10 mouse cellular contexts compared by ENCODE assay signal in genomic region chr1:186456131-186456530, GRCm38 (mm10).
A peak's percentile ranks its signal among the peaks of the same experiment; 100 is the strongest.
DNase-seq lines count a peak whose midpoint lies in the region; TF ChIP-seq lines count a peak whose summit lies in the region.
"Had no signal": no experiment of that assay in that cellular context is flagged by ENCODE, and none has a peak within 500 bp of the region (broad histone marks: within the 10 kb centered on the region; RNA-seq: fewer than 3 reads in every experiment).

No protein-coding gene starts in this region.

- TF ChIP-seq CTCF in layer of hippocampus, adult 2 months (conservative IDR thresholded peaks at IDR 0.05) = peak; percentile 71
- TF ChIP-seq CTCF in brain, embryonic 14.5 days (IDR thresholded peaks at IDR 0.05; ENCODE audit: borderline replicate concordance, extremely low read depth, insufficient read depth, insufficient read length) = peak; percentile 44; the same call in 1 of the 2 replicates

- H3K4me3 ChIP-seq in layer of hippocampus, adult 2 months = no peak overlapping the region

- no peak for TF ChIP-seq POLR2A in brain, embryonic 14.5 days (IDR thresholded peaks at IDR 0.05; ENCODE audit: borderline replicate concordance, extremely low read depth, insufficient read depth, insufficient read length, poor library complexity, severe bottlenecking)

- H3K27ac ChIP-seq in layer of hippocampus, adult 2 months = no peak overlapping the region

- DNase-seq in cerebellum, postnatal 10 days = peak; percentile 45
- DNase-seq in cerebellum, adult 8-10 months = no peak
- no peak for DNase-seq in layer of hippocampus, adult 2 months (ENCODE audit: low spot score in 2 of 2)
- no peak for DNase-seq in layer of hippocampus, adult 18-20 months (ENCODE audit: low spot score in 2 of 2)
- DNase-seq in 416B (ENCODE audit: low read depth) = peak; percentile 2
- no peak for DNase-seq in brain, embryonic 14.5 days (ENCODE audit: low read depth)
- no peak for DNase-seq in Muller cell, postnatal 12 days (ENCODE audit: inconsistent ontology term)
- DNase-seq in left cerebral cortex, adult 18-20 months (ENCODE audit: low spot score in 2 of 2) = no peak
- DNase-seq: midbrain, embryonic 14.5 days; right cerebral cortex, postnatal 25 days had no signal

Comparison
In these comparisons a context has a peak if more than half of its experiments do, and no peak if none do; other contexts are left out.
1. DNase-seq: peak in cerebellum, postnatal 10 days (2 of 2) and 416B (single experiment); none in cerebellum, adult 8-10 months (single experiment), layer of hippocampus, adult 2 months (0 of 2), layer of hippocampus, adult 18-20 months (0 of 2), brain, embryonic 14.5 days (single experiment), Muller cell, postnatal 12 days (single experiment) and left cerebral cortex, adult 18-20 months (0 of 2).